Mouse (Mus musculus) Muller cell, postnatal 12 days (primary cell): ENCODE data around the gene Hbb-bs.
"Not testable (repeated sequence)": the region's sequence is repeated elsewhere in the genome, so short reads cannot be mapped to it uniquely, and the experiment has no call there.

ENCODE experiments used
- DNase-seq: peaks from one replicate; pipeline ENCODE4 v3.0.0-alpha.2; 2015; ENCODE audit errors: inconsistent ontology term

Gene Hbb-bs

GRCm38 (mm10) chr7:103827808-103828207 is at the start of gene Hbb-bs:
Hbb-bs (minus strand) TSS chr7:103828096.
- no peak for DNase-seq

- no peak for DNase-seq
Observed at GRCm38 (mm10) chr7:103877093-103877492, 49.2 kb upstream of the Hbb-bs start.

GRCm38 (mm10) chr7:103874451-103874850 is 46.6 kb upstream of the Hbb-bs start:
- DNase-seq: no peak

DNA sequence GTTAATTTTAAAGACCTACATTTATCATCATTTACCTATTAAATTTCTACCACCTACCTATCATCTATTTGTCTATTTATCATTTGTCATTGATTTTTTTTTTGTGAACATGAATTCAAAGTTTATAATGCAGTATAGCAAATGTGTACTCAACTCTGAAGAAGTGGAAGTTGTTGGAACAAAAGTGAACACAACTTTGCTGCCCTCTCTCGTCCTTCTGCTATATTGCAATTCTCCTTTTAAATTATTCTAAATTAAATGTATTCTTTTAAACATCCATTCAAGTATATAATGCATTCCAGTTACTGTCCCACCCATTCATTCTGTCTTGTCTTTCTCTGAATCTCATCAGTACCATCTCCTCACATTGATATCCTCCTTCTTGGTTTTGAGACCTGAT is 45.2 kb upstream of the Hbb-bs start:
- DNase-seq: no peak

DNA sequence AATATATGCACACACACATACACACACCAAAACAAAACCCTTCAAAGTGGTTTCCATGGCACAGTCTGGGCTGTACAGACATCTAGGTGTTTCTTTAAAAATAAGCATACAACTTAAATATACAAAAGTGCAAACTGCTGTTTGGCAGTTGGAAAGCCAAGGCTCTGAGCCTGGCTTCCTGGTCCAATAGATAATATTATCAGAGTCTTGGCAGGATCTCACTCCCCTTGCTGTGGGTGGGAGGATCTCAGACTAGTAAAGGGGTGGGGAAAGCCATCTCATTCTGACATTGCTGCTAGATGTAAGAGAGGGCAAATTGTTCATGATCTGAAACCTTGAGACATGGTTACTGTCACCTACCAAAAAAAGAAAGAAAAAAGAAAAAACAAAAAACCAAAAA is 42.8 kb upstream of the Hbb-bs start:
- no peak for DNase-seq

DNA sequence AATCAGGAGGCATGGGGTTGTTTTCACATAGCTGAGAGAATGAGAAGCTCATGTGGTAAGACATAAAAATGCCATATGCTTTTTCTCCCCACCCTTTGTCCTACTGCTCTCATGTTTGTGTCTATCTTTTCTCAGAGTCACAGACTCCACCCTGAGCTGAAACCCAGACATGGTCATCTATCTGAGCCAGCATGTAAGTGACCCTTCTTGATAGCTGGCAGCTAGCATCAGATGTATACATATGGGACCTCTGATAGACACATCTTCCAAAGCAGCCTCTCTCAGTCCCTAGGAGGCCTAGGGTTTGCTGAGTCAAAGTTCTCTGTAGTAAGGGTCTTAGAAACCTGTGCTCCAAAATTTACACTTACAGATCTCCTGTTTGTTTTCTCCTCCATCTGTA is 37.8 kb upstream of the Hbb-bs start:
- no peak for DNase-seq

DNA sequence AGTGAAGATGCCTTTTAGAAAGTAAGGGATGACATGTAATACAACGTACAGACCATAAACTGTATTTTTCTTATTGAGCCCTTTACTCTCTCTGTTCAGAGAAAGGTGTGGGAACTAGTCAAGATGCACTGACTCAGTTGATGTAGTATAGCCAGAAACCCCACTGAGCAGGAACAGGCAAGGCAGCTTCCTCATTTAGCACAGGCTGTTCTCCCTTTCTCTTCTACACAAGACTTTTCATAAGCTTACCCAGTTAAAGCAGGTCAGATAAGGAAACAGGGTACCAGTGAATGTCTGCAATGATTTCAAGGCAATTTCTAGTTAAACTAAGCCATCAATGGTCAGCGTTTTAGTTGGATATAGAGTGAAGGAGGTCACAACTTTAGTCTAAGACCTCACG is 33.6 kb upstream of the Hbb-bs start:
- no peak for DNase-seq

DNA sequence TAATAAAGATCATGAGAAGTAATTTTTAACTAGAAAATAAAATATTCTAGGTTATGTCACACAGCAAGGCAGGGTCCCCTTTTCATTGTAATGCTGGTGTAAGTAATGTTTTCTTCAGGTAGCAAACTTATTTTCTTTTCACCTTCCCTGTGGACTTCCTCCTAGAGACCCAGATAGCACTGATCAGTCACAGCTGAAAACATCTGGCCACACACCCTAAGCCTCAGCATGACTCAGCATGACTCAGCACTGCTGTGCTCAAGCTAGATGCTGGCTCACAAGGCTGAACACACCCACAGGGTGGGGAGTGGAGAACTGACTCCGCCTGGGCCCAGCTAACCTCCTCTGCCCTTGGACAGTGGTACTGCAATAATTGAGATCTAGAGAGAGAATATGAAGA is 33.0 kb upstream of the Hbb-bs start:
- no peak for DNase-seq

GRCm38 (mm10) chr7:103859076-103859475 is 31.2 kb upstream of the Hbb-bs start:
- DNase-seq: no peak

GRCm38 (mm10) chr7:103854669-103855068 is 26.8 kb upstream of the Hbb-bs start:
- no peak for DNase-seq

- no peak for DNase-seq
Observed at GRCm38 (mm10) chr7:103853090-103853489, 25.2 kb upstream of the Hbb-bs start, which contains the start of gene Hbb-y. Hbb-y (minus strand) TSS chr7:103853216.

DNA sequence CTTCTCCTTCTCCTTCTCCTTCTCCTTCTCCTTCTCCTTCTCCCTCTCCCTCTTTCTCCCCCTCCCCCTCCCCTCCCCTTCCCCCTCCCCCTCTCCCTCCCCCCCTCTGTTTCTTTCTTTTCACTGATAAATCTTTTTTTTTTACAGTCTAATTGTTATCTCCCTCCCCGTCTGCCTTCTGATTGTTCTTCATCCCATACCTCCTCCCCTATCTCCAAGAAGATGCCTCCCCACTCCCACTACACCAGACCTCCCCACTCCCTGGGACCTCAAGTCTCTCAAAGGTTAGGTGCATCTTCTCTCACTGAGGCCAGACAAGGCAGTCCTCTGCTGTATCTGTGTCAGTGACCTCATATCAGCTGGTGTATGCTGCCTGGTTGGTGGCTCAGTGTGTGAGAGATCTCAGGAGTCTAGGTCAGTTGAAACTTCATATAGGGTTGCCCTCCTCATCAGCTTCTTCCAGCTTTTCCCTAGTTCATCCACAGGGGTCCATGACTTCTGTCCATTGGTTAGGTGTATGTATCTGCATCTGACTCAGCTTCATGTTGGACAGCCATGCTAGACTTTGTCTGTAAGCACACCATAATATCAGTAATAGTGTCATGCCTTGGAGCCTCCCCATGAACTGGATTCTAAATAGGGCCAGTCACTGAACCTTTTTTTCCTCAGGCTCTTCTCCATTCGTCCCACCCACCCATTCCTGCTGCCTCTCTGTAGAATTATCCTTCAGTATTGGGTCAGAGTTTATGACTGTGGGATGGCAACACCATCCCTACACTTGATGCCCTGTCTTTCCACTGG is 16.8 kb upstream of the Hbb-bs start:
- no peak for DNase-seq

- DNase-seq: no peak
Observed at GRCm38 (mm10) chr7:103843034-103843433, 15.1 kb upstream of the Hbb-bs start, which contains the start of gene Hbb-bh1. Hbb-bh1 (minus strand) TSS chr7:103843164.

GRCm38 (mm10) chr7:103840268-103840667 is 12.4 kb upstream of the Hbb-bs start, which contains the start of gene Hbb-bh2:
Hbb-bh2 (minus strand) TSS chr7:103840520.
- no peak for DNase-seq

GRCm38 (mm10) chr7:103827139-103827538 is 757 bp downstream of the Hbb-bs start:
- DNase-seq: not testable (repeated sequence)

- DNase-seq: no peak
Observed at GRCm38 (mm10) chr7:103826255-103826887, 1.5 kb downstream of the Hbb-bs start.

- DNase-seq: no peak
Observed at GRCm38 (mm10) chr7:103825536-103826254, 2.2 kb downstream of the Hbb-bs start.

DNA sequence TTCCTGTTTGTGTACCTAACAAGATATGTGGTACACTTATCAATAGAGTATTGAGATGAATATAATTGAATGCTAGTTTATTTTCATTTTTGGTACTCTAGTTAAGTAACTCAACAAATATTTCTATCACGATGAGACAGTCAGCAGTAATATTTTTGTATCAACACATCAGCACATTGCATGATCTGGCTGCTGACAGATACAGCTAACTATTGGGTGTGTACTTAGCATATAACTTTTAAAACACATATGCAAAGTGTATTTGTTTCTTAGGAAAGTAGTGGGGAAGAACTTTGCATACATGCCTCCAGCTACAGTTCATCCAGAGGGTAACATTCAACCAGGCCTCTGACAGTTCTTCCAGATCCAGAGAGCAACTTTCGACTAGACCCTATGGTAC is 3.3 kb downstream of the Hbb-bs start:
- DNase-seq: no peak

GRCm38 (mm10) chr7:103815085-103815484 is 12.8 kb downstream of the Hbb-bs start:
- DNase-seq: not testable (repeated sequence)

- DNase-seq: no peak
Observed at GRCm38 (mm10) chr7:103813766-103814165, 14.1 kb downstream of the Hbb-bs start, which contains the start of gene Hbb-bt. Hbb-bt (minus strand) TSS chr7:103813996.

- not testable (repeated sequence) for DNase-seq
Observed at GRCm38 (mm10) chr7:103813152-103813551, 14.7 kb downstream of the Hbb-bs start.

- no peak for DNase-seq
Observed at GRCm38 (mm10) chr7:103812174-103812573, 15.7 kb downstream of the Hbb-bs start.
